Mouse (Mus musculus) forebrain, embryonic 16.5 days (tissue): ENCODE results near the gene 2900011O08Rik. TPM values are rescaled to one million over a fixed set of nuclear protein-coding genes. Genes with fewer than 3 reads are reported as not detected.

Source experiments
- ATAC-seq: fragments of 200-750 bp; cut with Nextera tagmentation; 2 replicates; pipeline ENCODE4 v1.8.0; 2017; ENCODE audit warnings: mild to moderate bottlenecking, moderate library complexity
- H3K27ac ChIP-seq: fragments of 300-500 bp; sonication (generic); 2 replicates; pipeline ENCODE4 v1.5.1; 2014; ENCODE audit warnings: low read length, control low read depth
- H3K27me3 ChIP-seq: fragments of 300-500 bp; sonication (generic); replicated peaks from 2 replicates; pipeline ENCODE4 v1.6.1; 2014; ENCODE audit warnings: low read length; ENCODE audit not compliant: control insufficient read depth, insufficient read depth
- H3K36me3 ChIP-seq: fragments of 300-500 bp; sonication (generic); 2 replicates; pipeline ENCODE4 v1.6.1; 2014; ENCODE audit not compliant: control insufficient read depth, insufficient read depth
- H3K4me1 ChIP-seq: fragments of 300-500 bp; sonication (generic); replicated peaks from 2 replicates; pipeline ENCODE4 v1.6.1; 2014; ENCODE audit warnings: low read length; ENCODE audit not compliant: control insufficient read depth, insufficient read depth
- H3K4me2 ChIP-seq: fragments of 300-500 bp; sonication (generic); 2 replicates; pipeline ENCODE4 v1.6.1; 2014; ENCODE audit warnings: mild to moderate bottlenecking, low read length, control low read depth
- H3K4me3 ChIP-seq: fragments of 300-500 bp; sonication (generic); replicated peaks from 2 replicates; pipeline ENCODE4 v1.5.1; 2014; ENCODE audit warnings: mild to moderate bottlenecking, low read length, control low read depth
- H3K9ac ChIP-seq: fragments of 300-500 bp; sonication (generic); replicated peaks from 2 replicates; pipeline ENCODE4 v1.6.1; 2014; ENCODE audit warnings: low read depth, low read length, control low read depth
- H3K9me3 ChIP-seq: fragments of 300-500 bp; sonication (generic); 2 replicates; pipeline ENCODE4 v1.6.1; 2016; ENCODE audit warnings: low read length; ENCODE audit not compliant: control insufficient read depth
- WGBS: fragments of 180-500 bp; shearing (Covaris S2); extraction: QIAGEN DNeasy Blood & Tissue Kit; methylation state at CpG from one replicate; pipeline ENCODE4 v1.1.7; 2014; 5-methylcytosine and 5-hydroxymethylcytosine counted together
- microRNA-seq: library from miRNA; unstranded; fragments of <30 nt; microRNA quantifications from one replicate; pipeline ENCODE4, GENCODE M21; 2017
- polyA plus RNA-seq: library from polyadenylated mRNA; unstranded; fragments of >200 nt; fragmentation: Nextera tagmentation; extraction: Ambion mirVana; gene quantifications from 2 replicates; pipeline ENCODE4 v1.2.1, GENCODE M21; 2015

2900011O08Rik gene
- polyA plus RNA-seq, 1 experiment from 2014 or later = 163 TPM

- Histone ChIP-seq H3K27ac (no peak overlapping the region), H3K9me3 (no peaks in the 10 kb centered on the region), H3K4me3 (no peak overlapping the region), H3K27me3 (no peaks in the 10 kb centered on the region), H3K9ac (no peak overlapping the region), H3K36me3 (peaks cover 46% of the 10 kb centered on the region), H3K4me1 (no peaks in the 10 kb centered on the region), H3K4me2 (no peak overlapping the region)
- no peak for ATAC-seq
- WGBS = 85% methylated on average over 3 of the region's 3 CpGs
These were observed 145.0 kb downstream of the 2900011O08Rik start for GRCm38 (mm10) chr16:14131376-14131775.

- H3K9ac ChIP-seq = no peak overlapping the region
- H3K4me1 ChIP-seq = no peaks in the 10 kb centered on the region
- peaks cover 50% of the 10 kb centered on the region for H3K36me3 ChIP-seq
- 85% methylated on average over 5 of the region's 5 CpGs for WGBS
- H3K27ac ChIP-seq = no peak overlapping the region
- no peak overlapping the region for H3K4me3 ChIP-seq
- no peak for ATAC-seq
- H3K27me3 ChIP-seq = no peaks in the 10 kb centered on the region
- no peaks in the 10 kb centered on the region for H3K9me3 ChIP-seq
- no peak overlapping the region for H3K4me2 ChIP-seq
These were observed 145.4 kb downstream of the 2900011O08Rik start for GRCm38 (mm10) chr16:14131838-14132237.

GRCm38 (mm10) chr16:14135014-14135413 is 148.6 kb downstream of the 2900011O08Rik start:
- no peak for ATAC-seq
- WGBS = 87% methylated on average over 2 of the region's 2 CpGs

GRCm38 (mm10) chr16:14137976-14138561 is 151.7 kb downstream of the 2900011O08Rik start:
- H3K9me3 ChIP-seq = no peaks in the 10 kb centered on the region
- no peak for ATAC-seq
- H3K4me1 ChIP-seq = no peaks in the 10 kb centered on the region
- no peak overlapping the region for H3K9ac ChIP-seq
- H3K36me3 ChIP-seq = peaks cover 36% of the 10 kb centered on the region
- WGBS = 78% methylated on average over 1 of the region's 1 CpGs
- H3K27ac ChIP-seq = no peak overlapping the region
- no peak overlapping the region for H3K4me2 ChIP-seq
- H3K27me3 ChIP-seq = no peaks in the 10 kb centered on the region
- H3K4me3 ChIP-seq = no peak overlapping the region

More at GRCm38 (mm10) chr16:14135014-14135413, 148.6 kb downstream of the 2900011O08Rik start:
- Histone ChIP-seq H3K9ac (no peak overlapping the region), H3K27ac (no peak overlapping the region), H3K27me3 (no peaks in the 10 kb centered on the region), H3K4me3 (no peak overlapping the region), H3K4me1 (no peaks in the 10 kb centered on the region), H3K4me2 (no peak overlapping the region), H3K36me3 (peaks cover 42% of the 10 kb centered on the region), H3K9me3 (no peaks in the 10 kb centered on the region)

- no peak overlapping the region for H3K9ac ChIP-seq
- no peak overlapping the region for H3K4me2 ChIP-seq
- H3K27ac ChIP-seq = no peak overlapping the region
- H3K4me3 ChIP-seq = no peak overlapping the region
- no peaks in the 10 kb centered on the region for H3K9me3 ChIP-seq
- no peak for ATAC-seq
- no peaks in the 10 kb centered on the region for H3K27me3 ChIP-seq
- H3K36me3 ChIP-seq = peaks cover 39% of the 10 kb centered on the region
- no peaks in the 10 kb centered on the region for H3K4me1 ChIP-seq
These were observed 152.7 kb downstream of the 2900011O08Rik start for GRCm38 (mm10) chr16:14139106-14139505.

GRCm38 (mm10) chr16:14143298-14143697 is 156.9 kb downstream of the 2900011O08Rik start:
- H3K9ac ChIP-seq = no peak overlapping the region
- H3K27me3 ChIP-seq = no peaks in the 10 kb centered on the region
- no peak for ATAC-seq
- peaks cover 52% of the 10 kb centered on the region for H3K36me3 ChIP-seq
- H3K4me2 ChIP-seq = no peak overlapping the region
- no peaks in the 10 kb centered on the region for H3K9me3 ChIP-seq
- no peaks in the 10 kb centered on the region for H3K4me1 ChIP-seq
- H3K27ac ChIP-seq = no peak overlapping the region
- 94% methylated on average over 3 of the region's 3 CpGs for WGBS
- no peak overlapping the region for H3K4me3 ChIP-seq

- no peak overlapping the region for H3K27ac ChIP-seq
- ATAC-seq = no peak
- H3K4me1 ChIP-seq = no peaks in the 10 kb centered on the region
- no peaks in the 10 kb centered on the region for H3K27me3 ChIP-seq
- no peaks in the 10 kb centered on the region for H3K9me3 ChIP-seq
- no peak overlapping the region for H3K4me2 ChIP-seq
- H3K4me3 ChIP-seq = no peak overlapping the region
- no peak overlapping the region for H3K9ac ChIP-seq
- peaks cover 35% of the 10 kb centered on the region for H3K36me3 ChIP-seq
These were observed 161.3 kb downstream of the 2900011O08Rik start for GRCm38 (mm10) chr16:14147712-14148111.

Small RNA genes within 50 kb of the gene (microRNA-seq; reads per million reads assigned to microRNA genes)
- gene Gm27671 = not detected

Other genes with a start within 250 kb of the 2900011O08Rik start
- gene Rrn3, start 205.9 kb upstream of the 2900011O08Rik start, polyA plus RNA-seq = 109 and 118 TPM in 2 replicates
- 208 and 219 TPM in 2 replicates for gene Ntan1, start 167.8 kb upstream of the 2900011O08Rik start, polyA plus RNA-seq
- gene Pdxdc1, start 83.5 kb upstream of the 2900011O08Rik start, polyA plus RNA-seq = 72.4 and 73.7 TPM in 2 replicates
- gene Mpv17l, start 83.4 kb upstream of the 2900011O08Rik start, polyA plus RNA-seq = 21.3 and 23.7 TPM in 2 replicates
- gene Ifitm7, start 284 bp downstream of the 2900011O08Rik start, polyA plus RNA-seq = 0.41 and 0.56 TPM in 2 replicates
- 50.6 and 61.3 TPM in 2 replicates for gene Nde1, start 176.7 kb downstream of the 2900011O08Rik start, polyA plus RNA-seq
- gene Marf1, start 176.7 kb downstream of the 2900011O08Rik start, polyA plus RNA-seq = 17.3 and 21.9 TPM in 2 replicates